Mouse (Mus musculus): ENCODE measurements around the gene Rap1gap2.

- TF ChIP-seq POLR2A (IDR thresholded peaks at IDR 0.05; ENCODE audit: extremely low read depth, insufficient read depth, low read length) (no peak), CTCF (IDR thresholded peaks at IDR 0.05; ENCODE audit: extremely low read depth, insufficient read depth, low read length) (no peak)
Measured at GRCm38 (mm10) chr11:74464181-74464977, 146.3 kb downstream of the Rap1gap2 start.

Measured in cortical plate, adult 2 months (tissue).